Mouse (Mus musculus): ENCODE measurements around the gene Abhd16a. TPM values are rescaled to one million over a fixed set of nuclear protein-coding genes. Genes with fewer than 3 reads are reported as not detected.

The Abhd16a gene
- polyA plus RNA-seq, 2 experiments: 78.0 to 98.6 TPM

GRCm38 (mm10) chr17:35105740-35106389 is 16.8 kb downstream of the Abhd16a start:
- no peak overlapping the region for H3K27ac ChIP-seq (replicated peaks; ENCODE audit: low read depth, low read length)
- WGBS: 31% methylated on average over 13 of the region's 13 CpGs
- no peaks in the 10 kb centered on the region for H3K9me3 ChIP-seq (ENCODE audit: control insufficient read depth, low read length)
- H3K4me2 ChIP-seq (replicated peaks; ENCODE audit: low read depth, low read length, severe bottlenecking): no peak overlapping the region
- no peak overlapping the region for H3K4me3 ChIP-seq (replicated peaks; ENCODE audit: low read length)
- no peak for TF ChIP-seq POLR2A (IDR thresholded peaks at IDR 0.05; ENCODE audit: borderline replicate concordance, extremely low read depth, insufficient read depth, insufficient read length)
- ATAC-seq (ENCODE audit: low FRiP score, low read depth): peak; percentile 28; the same call in 1 of the 2 replicates
- DNase-seq (ENCODE audit: low spot score): peak; percentile 33
- peak overlapping the region; percentile 25; the same call in 1 of the 2 replicates for H3K9ac ChIP-seq (ENCODE audit: low read depth, low read length, severe bottlenecking)
- no peaks in the 10 kb centered on the region for H3K27me3 ChIP-seq (ENCODE audit: control insufficient read depth, insufficient read depth, low read length)
- 0 out of 2 replicates have a peak, but pooled peaks cover 2% of the 10 kb centered on the region for H3K4me1 ChIP-seq (ENCODE audit: control insufficient read depth, insufficient read depth, low read length)
- H3K36me3 ChIP-seq (ENCODE audit: control insufficient read depth, insufficient read depth, low read length): peaks cover 32% of the 10 kb centered on the region

- WGBS: 70% methylated on average over 3 of the region's 3 CpGs
- H3K9me3 ChIP-seq (ENCODE audit: control insufficient read depth, low read length): no peaks in the 10 kb centered on the region
- no peak overlapping the region for H3K27ac ChIP-seq (replicated peaks; ENCODE audit: low read depth, low read length)
- peak overlapping the region; percentile 25; the same call in 1 of the 2 replicates for H3K9ac ChIP-seq (ENCODE audit: low read depth, low read length, severe bottlenecking)
- no peak overlapping the region for H3K4me3 ChIP-seq (replicated peaks; ENCODE audit: low read length)
- H3K4me2 ChIP-seq (replicated peaks; ENCODE audit: low read depth, low read length, severe bottlenecking): no peak overlapping the region
- no peak for TF ChIP-seq POLR2A (IDR thresholded peaks at IDR 0.05; ENCODE audit: borderline replicate concordance, extremely low read depth, insufficient read depth, insufficient read length)
- H3K36me3 ChIP-seq (ENCODE audit: control insufficient read depth, insufficient read depth, low read length): peaks cover 25% of the 10 kb centered on the region
- H3K27me3 ChIP-seq (ENCODE audit: control insufficient read depth, insufficient read depth, low read length): no peaks in the 10 kb centered on the region
- 0 out of 2 replicates have a peak, but pooled peaks cover 2% of the 10 kb centered on the region for H3K4me1 ChIP-seq (ENCODE audit: control insufficient read depth, insufficient read depth, low read length)
- ATAC-seq (ENCODE audit: low FRiP score, low read depth) (no peak), DNase-seq (ENCODE audit: low spot score) (no peak)
These were observed 17.5 kb downstream of the Abhd16a start for GRCm38 (mm10) chr17:35106522-35106921.

- no peak for ATAC-seq (ENCODE audit: low FRiP score, low read depth)
- WGBS: 91% methylated on average over 6 of the region's 6 CpGs
- TF ChIP-seq POLR2A (IDR thresholded peaks at IDR 0.05; ENCODE audit: borderline replicate concordance, extremely low read depth, insufficient read depth, insufficient read length): no peak
- Histone ChIP-seq H3K27ac (replicated peaks; ENCODE audit: low read depth, low read length) (no peak within 1 kb of the TSS), H3K4me1 (ENCODE audit: control insufficient read depth, insufficient read depth, low read length) (0 out of 2 replicates have a peak, but pooled peaks cover 2% of the 10 kb centered on the region), H3K4me2 (replicated peaks; ENCODE audit: low read depth, low read length, severe bottlenecking) (no peak within 1 kb of the TSS), H3K9me3 (ENCODE audit: control insufficient read depth, low read length) (no peaks in the 10 kb centered on the region), H3K36me3 (ENCODE audit: control insufficient read depth, insufficient read depth, low read length) (peaks cover 10% of the 10 kb centered on the region), H3K9ac (ENCODE audit: low read depth, low read length, severe bottlenecking) (no peak within 1 kb of the TSS), H3K4me3 (replicated peaks; ENCODE audit: low read length) (no peak within 1 kb of the TSS), H3K27me3 (ENCODE audit: control insufficient read depth, insufficient read depth, low read length) (no peaks in the 10 kb centered on the region)
- DNase-seq (ENCODE audit: low spot score): no peak
These were observed 19.0 kb downstream of the Abhd16a start, which contains the start of gene Ly6g5c for GRCm38 (mm10) chr17:35108097-35108496. TSS of gene Ly6g5c (plus strand) at chr17:35108279.

GRCm38 (mm10) chr17:35111774-35112173 is 22.7 kb downstream of the Abhd16a start:
- no peaks in the 10 kb centered on the region for H3K9me3 ChIP-seq (ENCODE audit: control insufficient read depth, low read length)
- DNase-seq (ENCODE audit: low spot score) (no peak), ATAC-seq (ENCODE audit: low FRiP score, low read depth) (no peak)
- H3K36me3 ChIP-seq (ENCODE audit: control insufficient read depth, insufficient read depth, low read length): peaks cover 25% of the 10 kb centered on the region
- no peak overlapping the region for H3K4me3 ChIP-seq (replicated peaks; ENCODE audit: low read length)
- WGBS: 85% methylated on average over 9 of the region's 9 CpGs
- H3K4me1 ChIP-seq (ENCODE audit: control insufficient read depth, insufficient read depth, low read length): no peaks in the 10 kb centered on the region
- no peak overlapping the region for H3K9ac ChIP-seq (ENCODE audit: low read depth, low read length, severe bottlenecking)
- TF ChIP-seq POLR2A (IDR thresholded peaks at IDR 0.05; ENCODE audit: borderline replicate concordance, extremely low read depth, insufficient read depth, insufficient read length): no peak
- H3K27me3 ChIP-seq (ENCODE audit: control insufficient read depth, insufficient read depth, low read length): no peaks in the 10 kb centered on the region
- H3K4me2 ChIP-seq (replicated peaks; ENCODE audit: low read depth, low read length, severe bottlenecking): no peak overlapping the region
- no peak overlapping the region for H3K27ac ChIP-seq (replicated peaks; ENCODE audit: low read depth, low read length)

- Histone ChIP-seq H3K4me1 (ENCODE audit: control insufficient read depth, insufficient read depth, low read length) (peaks cover 7% of the 10 kb centered on the region), H3K27ac (replicated peaks; ENCODE audit: low read depth, low read length) (no peak within 1 kb of the TSS), H3K9me3 (ENCODE audit: control insufficient read depth, low read length) (no peaks in the 10 kb centered on the region), H3K9ac (ENCODE audit: low read depth, low read length, severe bottlenecking) (no peak within 1 kb of the TSS), H3K4me2 (replicated peaks; ENCODE audit: low read depth, low read length, severe bottlenecking) (no peak within 1 kb of the TSS), H3K27me3 (ENCODE audit: control insufficient read depth, insufficient read depth, low read length) (no peaks in the 10 kb centered on the region), H3K36me3 (ENCODE audit: control insufficient read depth, insufficient read depth, low read length) (peaks cover 53% of the 10 kb centered on the region), H3K4me3 (replicated peaks; ENCODE audit: low read length) (no peak within 1 kb of the TSS)
- DNase-seq (ENCODE audit: low spot score) (no peak), ATAC-seq (ENCODE audit: low FRiP score, low read depth) (no peak)
- WGBS: 88% methylated on average over 8 of the region's 8 CpGs
- no peak for TF ChIP-seq POLR2A (IDR thresholded peaks at IDR 0.05; ENCODE audit: borderline replicate concordance, extremely low read depth, insufficient read depth, insufficient read length)
These were observed 26.3 kb downstream of the Abhd16a start, which contains the start of gene Ly6g5b for GRCm38 (mm10) chr17:35115046-35116019. TSS of gene Ly6g5b (minus strand) at chr17:35115428.

All from limb, embryonic 14.5 days (tissue).